Mouse (Mus musculus): Measurements from ENCODE around the gene Auts2. TPM values are rescaled to one million over a fixed set of nuclear protein-coding genes. Genes with fewer than 3 reads are reported as not detected.

The Auts2 gene
- polyA plus RNA-seq, 1 experiment from 2014 or later: 27.7 TPM

DNA sequence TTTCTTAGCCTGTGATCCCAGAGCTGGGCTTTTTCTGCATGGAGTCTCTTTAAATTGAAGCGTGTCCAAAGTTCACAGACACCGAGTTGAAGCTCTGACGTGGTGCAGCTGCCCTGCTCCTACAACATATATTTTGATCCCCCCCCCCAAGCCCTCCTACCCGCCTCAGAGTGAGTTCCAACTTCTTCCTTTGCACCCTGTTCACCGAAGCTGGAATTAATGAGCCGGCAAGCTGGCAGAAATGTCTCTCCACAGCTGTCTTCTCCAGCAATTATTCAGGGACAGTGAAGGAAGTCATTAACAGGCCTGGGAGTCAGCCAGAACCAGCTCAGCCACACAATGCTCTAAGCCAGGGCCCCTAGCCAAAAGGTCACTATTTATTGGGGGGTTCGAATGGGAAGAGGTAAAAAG lies 174.5 kb downstream of the Auts2 start:
- ATAC-seq (replicated peaks; ENCODE audit: low FRiP score): peak; percentile 86
- 2% methylated on average over 7 of the region's 7 CpGs for WGBS

DNA sequence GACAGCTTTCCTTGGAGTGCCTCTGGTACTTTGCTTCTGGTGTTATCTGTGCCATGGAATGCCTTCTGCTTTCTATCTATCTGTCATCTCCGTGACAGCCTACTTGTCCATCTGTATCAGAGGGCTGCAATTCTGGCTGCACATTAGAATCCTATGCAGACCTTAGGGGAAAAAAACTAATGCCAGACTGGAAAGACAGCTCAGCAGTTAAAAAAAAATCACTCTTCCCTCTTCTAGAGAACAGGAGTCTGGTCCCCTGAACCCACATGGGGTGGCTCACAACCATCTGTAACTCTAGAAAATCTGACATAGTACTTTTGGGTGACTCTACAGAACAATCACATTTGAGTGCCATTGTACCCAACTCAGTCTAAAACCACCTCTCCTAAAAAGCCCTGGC lies 181.9 kb downstream of the Auts2 start:
- Histone ChIP-seq H3K36me3 (no peaks in the 10 kb centered on the region), H3K4me3 (replicated peaks) (no peak overlapping the region), H3K27me3 (no peaks in the 10 kb centered on the region), H3K27ac (no peak overlapping the region), H3K9ac (no peak overlapping the region), H3K4me1 (peaks cover 12% of the 10 kb centered on the region), H3K4me2 (no peak overlapping the region), H3K9me3 (replicated peaks) (no peaks in the 10 kb centered on the region)
- ATAC-seq (replicated peaks; ENCODE audit: low FRiP score): no peak
- 70% methylated on average over 1 of the region's 1 CpGs for WGBS

More for the DNA sequence above, 174.5 kb downstream of the Auts2 start:
- Histone ChIP-seq H3K9me3 (replicated peaks) (no peaks in the 10 kb centered on the region), H3K27ac (peak overlapping the region; percentile 42), H3K36me3 (no peaks in the 10 kb centered on the region), H3K27me3 (no peaks in the 10 kb centered on the region), H3K9ac (no peak overlapping the region), H3K4me1 (peaks cover 40% of the 10 kb centered on the region), H3K4me3 (replicated peaks) (no peak overlapping the region), H3K4me2 (peak overlapping the region; percentile 23; the same call in 1 of the 2 replicates)

DNA sequence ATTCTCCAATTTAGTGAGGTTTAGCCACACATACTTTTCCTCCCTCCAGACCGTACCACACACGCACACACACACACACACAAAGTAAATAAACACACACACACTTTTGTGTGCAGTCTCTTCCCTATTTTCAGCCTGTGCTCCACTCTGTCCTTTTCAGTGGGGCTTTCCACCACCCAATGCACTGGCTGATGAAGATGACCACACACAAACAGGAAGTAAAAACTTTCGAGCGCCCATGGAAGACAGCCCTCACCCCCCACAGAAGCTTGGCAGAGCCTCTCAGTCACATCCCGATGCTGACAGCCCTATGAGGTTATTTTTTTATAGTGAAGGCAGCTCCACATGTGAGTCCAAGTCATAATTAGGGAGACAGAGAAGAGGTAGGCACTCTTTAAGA lies 185.4 kb downstream of the Auts2 start:
- H3K27ac ChIP-seq: no peak overlapping the region
- no peaks in the 10 kb centered on the region for H3K27me3 ChIP-seq
- no peak overlapping the region for H3K9ac ChIP-seq
- H3K9me3 ChIP-seq (replicated peaks): no peaks in the 10 kb centered on the region
- 57% methylated on average over 5 of the region's 5 CpGs for WGBS
- peaks cover 25% of the 10 kb centered on the region for H3K4me1 ChIP-seq
- H3K4me3 ChIP-seq (replicated peaks): no peak overlapping the region
- no peak for ATAC-seq (replicated peaks; ENCODE audit: low FRiP score)
- H3K36me3 ChIP-seq: no peaks in the 10 kb centered on the region
- H3K4me2 ChIP-seq: no peak overlapping the region

DNA sequence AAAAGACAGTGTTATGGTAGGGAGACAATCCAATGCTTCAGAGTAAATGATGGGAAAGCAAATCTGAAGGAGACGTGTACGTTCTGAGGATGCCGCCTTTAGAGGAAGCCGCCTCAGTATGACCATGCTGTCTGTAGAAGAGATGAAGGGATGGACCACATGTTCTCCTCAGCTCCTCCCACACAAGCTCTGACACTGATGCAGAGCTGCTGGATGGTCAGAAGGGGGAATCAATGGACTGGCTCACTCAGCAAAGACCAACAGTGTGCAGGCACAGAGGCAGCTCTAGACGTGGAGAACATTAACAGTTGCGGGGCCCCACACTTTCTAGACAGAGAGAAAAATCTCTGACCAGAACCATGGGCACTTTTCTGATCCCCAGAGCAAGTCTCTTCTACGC lies 187.2 kb downstream of the Auts2 start:
- no peaks in the 10 kb centered on the region for H3K27me3 ChIP-seq

DNA sequence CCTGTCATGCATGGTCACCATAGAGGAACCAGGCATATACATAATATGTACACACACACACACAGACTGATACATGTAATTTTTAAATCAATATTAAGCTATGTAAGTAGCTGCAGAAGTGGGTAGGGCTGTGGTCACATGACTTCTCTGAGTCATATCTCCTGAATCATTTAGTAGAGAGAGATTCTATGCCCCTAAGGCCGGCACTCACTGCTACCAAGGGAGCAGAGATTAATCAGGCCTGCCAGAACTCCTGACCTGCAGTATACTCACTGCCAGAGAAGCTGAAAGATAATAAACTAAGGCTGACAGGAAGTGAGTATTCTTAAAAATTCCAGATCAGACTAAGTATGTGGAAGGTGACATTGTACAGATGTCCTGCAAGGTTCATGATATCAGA lies 190.7 kb downstream of the Auts2 start:
- peaks cover 27% of the 10 kb centered on the region for H3K4me1 ChIP-seq
- no peak overlapping the region for H3K9ac ChIP-seq
- no peak; the same call in 1 of the 2 replicates for ATAC-seq (replicated peaks; ENCODE audit: low FRiP score)
- no peaks in the 10 kb centered on the region for H3K36me3 ChIP-seq
- no peak overlapping the region for H3K4me2 ChIP-seq
- no peaks in the 10 kb centered on the region for H3K27me3 ChIP-seq
- no peak overlapping the region for H3K4me3 ChIP-seq (replicated peaks)
- H3K9me3 ChIP-seq (replicated peaks): no peaks in the 10 kb centered on the region
- 18% methylated on average over 1 of the region's 1 CpGs for WGBS
- H3K27ac ChIP-seq: no peak overlapping the region

More for the DNA sequence above, 187.2 kb downstream of the Auts2 start:
- no peak overlapping the region for H3K27ac ChIP-seq
- H3K4me1 ChIP-seq: peaks cover 31% of the 10 kb centered on the region
- H3K36me3 ChIP-seq: no peaks in the 10 kb centered on the region
- WGBS: 65% methylated on average over 7 of the region's 7 CpGs
- H3K4me2 ChIP-seq: no peak overlapping the region
- H3K4me3 ChIP-seq (replicated peaks): no peak overlapping the region
- H3K9me3 ChIP-seq (replicated peaks): no peaks in the 10 kb centered on the region
- H3K9ac ChIP-seq: no peak overlapping the region
- no peak; the same call in 1 of the 2 replicates for ATAC-seq (replicated peaks; ENCODE audit: low FRiP score)

DNA sequence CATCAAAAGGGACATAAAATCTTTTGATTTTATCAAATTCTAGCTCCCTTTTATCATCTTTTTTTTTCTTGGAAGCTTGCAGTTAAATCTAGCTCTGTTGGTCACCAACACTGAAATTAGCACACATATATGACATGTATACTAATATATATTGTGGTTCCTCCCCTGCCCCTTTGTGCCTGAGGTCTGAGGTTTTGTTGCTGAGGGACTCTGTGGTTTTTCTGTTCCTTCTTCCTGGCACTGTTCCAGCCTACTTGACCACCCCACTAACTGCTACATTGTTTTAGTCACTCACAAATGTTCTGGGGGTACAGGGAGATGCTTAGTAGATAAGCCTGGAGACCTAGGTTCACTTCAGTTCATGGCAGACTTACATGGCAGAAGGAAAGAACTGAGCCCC lies 192.0 kb downstream of the Auts2 start:
- Histone ChIP-seq H3K36me3 (no peaks in the 10 kb centered on the region), H3K9ac (no peak overlapping the region), H3K4me1 (peaks cover 23% of the 10 kb centered on the region), H3K27me3 (no peaks in the 10 kb centered on the region), H3K4me3 (replicated peaks) (no peak overlapping the region), H3K27ac (no peak overlapping the region), H3K9me3 (replicated peaks) (no peaks in the 10 kb centered on the region), H3K4me2 (no peak overlapping the region)
- ATAC-seq (replicated peaks; ENCODE audit: low FRiP score): no peak

DNA sequence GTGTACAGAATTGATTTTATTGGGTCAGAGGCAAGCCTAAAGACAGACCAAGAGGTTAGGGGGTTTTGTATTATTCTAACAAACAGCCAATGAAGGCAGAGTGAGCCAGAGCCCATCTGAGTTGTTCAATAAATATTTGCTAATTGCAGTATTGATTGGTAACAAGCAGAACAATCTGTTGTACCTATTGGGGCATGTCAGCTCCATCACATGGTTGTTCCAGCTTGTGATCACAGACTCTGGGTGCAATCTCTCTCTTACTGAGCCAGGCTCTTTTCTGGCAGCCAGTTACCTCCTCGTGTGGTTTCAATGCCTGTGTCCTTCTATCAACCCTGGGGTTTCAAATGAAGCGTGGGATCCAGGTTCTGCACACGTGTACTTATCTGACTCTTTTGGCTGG lies 201.8 kb downstream of the Auts2 start:
- Histone ChIP-seq H3K4me3 (replicated peaks) (no peak overlapping the region), H3K27ac (no peak overlapping the region), H3K9me3 (replicated peaks) (no peaks in the 10 kb centered on the region), H3K4me1 (peaks cover 24% of the 10 kb centered on the region; the same call in 1 of the 2 replicates), H3K36me3 (no peaks in the 10 kb centered on the region), H3K4me2 (no peak overlapping the region), H3K27me3 (no peaks in the 10 kb centered on the region), H3K9ac (no peak overlapping the region)
- 54% methylated on average over 3 of the region's 3 CpGs for WGBS
- no peak for ATAC-seq (replicated peaks; ENCODE audit: low FRiP score)

DNA sequence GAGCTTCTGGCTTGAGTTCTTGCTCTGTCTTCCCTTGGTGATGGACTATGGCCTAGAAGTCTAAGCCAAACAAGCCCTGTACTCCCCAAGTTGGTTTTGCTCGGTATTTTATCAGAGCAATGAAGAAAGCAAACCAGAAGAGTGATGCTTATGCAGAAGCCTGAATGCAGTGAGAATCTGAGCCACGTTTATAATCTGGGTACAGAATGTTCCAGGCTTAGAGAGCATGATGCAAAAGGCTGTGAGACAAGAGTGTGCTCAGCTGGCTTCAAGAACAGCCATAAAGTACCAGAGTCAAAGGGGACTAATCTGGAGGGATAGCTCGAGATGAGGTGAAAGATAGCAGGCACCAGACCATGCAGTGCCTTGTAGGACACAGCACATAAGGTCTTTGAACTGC lies 205.5 kb downstream of the Auts2 start:
- no peak overlapping the region for H3K27ac ChIP-seq
- H3K9me3 ChIP-seq (replicated peaks): no peaks in the 10 kb centered on the region
- H3K4me2 ChIP-seq: no peak overlapping the region
- no peak overlapping the region for H3K4me3 ChIP-seq (replicated peaks)
- no peaks in the 10 kb centered on the region for H3K27me3 ChIP-seq
- H3K36me3 ChIP-seq: no peaks in the 10 kb centered on the region
- ATAC-seq (replicated peaks; ENCODE audit: low FRiP score): no peak
- no peak overlapping the region for H3K9ac ChIP-seq
- WGBS: 52% methylated on average over 3 of the region's 3 CpGs
- peaks cover 38% of the 10 kb centered on the region for H3K4me1 ChIP-seq

DNA sequence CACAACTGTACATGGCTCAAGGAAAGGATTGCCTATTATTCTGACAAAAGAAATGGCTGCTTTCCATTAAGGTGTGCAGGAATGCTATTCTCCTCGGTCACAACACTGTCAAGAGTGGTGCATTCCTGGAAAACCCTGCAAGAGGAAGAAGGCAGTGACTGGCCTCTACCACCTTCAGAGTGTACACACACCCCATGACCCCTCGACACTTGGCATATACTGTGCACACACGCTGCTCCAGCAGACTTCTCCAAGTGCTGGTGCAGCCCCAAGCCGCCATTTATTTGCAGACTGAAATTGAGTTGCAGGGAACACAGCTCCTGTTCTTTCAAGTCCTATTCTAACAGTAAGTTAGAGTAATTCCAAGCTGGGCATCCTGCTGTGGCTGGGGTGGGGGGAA lies 207.4 kb downstream of the Auts2 start:
- H3K9me3 ChIP-seq (replicated peaks): no peaks in the 10 kb centered on the region
- no peak overlapping the region for H3K27ac ChIP-seq
- peaks cover 39% of the 10 kb centered on the region for H3K4me1 ChIP-seq
- H3K4me3 ChIP-seq (replicated peaks): no peak overlapping the region
- no peaks in the 10 kb centered on the region for H3K27me3 ChIP-seq
- H3K36me3 ChIP-seq: no peaks in the 10 kb centered on the region
- no peak for ATAC-seq (replicated peaks; ENCODE audit: low FRiP score)
- no peak overlapping the region for H3K9ac ChIP-seq
- 66% methylated on average over 4 of the region's 4 CpGs for WGBS
- H3K4me2 ChIP-seq: no peak overlapping the region

DNA sequence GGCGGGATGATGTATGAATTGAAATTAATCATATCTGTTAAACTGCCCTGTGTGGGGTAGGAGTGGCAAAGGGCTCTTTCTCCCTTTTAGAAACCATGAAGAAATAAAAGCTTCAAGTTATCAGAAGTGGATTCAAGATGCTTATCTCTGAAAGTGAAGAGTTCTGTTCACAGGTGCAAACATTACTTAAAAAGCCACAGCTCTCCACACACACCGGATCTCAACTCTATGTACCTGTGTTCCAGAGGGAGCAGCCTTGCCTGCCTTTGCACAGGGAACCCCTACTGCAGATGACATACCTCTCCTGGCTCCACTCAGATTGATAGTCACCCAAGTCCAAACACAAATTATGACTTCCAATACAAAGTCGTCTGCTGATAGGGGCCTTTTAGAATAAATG lies 208.3 kb downstream of the Auts2 start:
- ATAC-seq (replicated peaks; ENCODE audit: low FRiP score): no peak
- Histone ChIP-seq H3K4me2 (no peak overlapping the region), H3K9ac (no peak overlapping the region), H3K27me3 (no peaks in the 10 kb centered on the region), H3K4me1 (peaks cover 44% of the 10 kb centered on the region), H3K27ac (no peak overlapping the region), H3K36me3 (no peaks in the 10 kb centered on the region), H3K4me3 (replicated peaks) (no peak overlapping the region), H3K9me3 (replicated peaks) (no peaks in the 10 kb centered on the region)
- WGBS: 75% methylated on average over 3 of the region's 3 CpGs

DNA sequence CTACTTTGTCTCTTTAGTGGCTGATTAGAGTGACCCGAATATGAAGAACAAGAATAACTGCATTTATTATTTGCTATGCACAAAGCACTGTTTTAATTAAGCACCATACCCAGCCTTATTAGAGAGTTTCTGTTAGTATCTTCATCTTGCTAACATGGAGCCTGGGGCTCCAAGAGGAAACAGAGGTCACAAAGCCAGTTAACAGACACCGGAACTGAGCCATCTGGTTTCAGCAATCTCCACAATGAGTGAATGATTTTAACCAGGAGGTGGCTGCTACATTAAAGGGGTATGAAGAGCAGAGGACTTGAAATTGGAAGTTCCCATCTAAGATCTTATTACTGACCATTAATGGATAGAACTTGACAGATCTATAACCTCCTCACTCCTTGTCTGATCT lies 209.4 kb downstream of the Auts2 start:
- WGBS: 57% methylated on average over 2 of the region's 2 CpGs
- Histone ChIP-seq H3K4me2 (no peak overlapping the region), H3K9me3 (replicated peaks) (no peaks in the 10 kb centered on the region), H3K4me3 (replicated peaks) (no peak overlapping the region), H3K27me3 (no peaks in the 10 kb centered on the region), H3K9ac (no peak overlapping the region), H3K4me1 (peaks cover 50% of the 10 kb centered on the region), H3K27ac (no peak overlapping the region), H3K36me3 (no peaks in the 10 kb centered on the region)
- ATAC-seq (replicated peaks; ENCODE audit: low FRiP score): no peak

DNA sequence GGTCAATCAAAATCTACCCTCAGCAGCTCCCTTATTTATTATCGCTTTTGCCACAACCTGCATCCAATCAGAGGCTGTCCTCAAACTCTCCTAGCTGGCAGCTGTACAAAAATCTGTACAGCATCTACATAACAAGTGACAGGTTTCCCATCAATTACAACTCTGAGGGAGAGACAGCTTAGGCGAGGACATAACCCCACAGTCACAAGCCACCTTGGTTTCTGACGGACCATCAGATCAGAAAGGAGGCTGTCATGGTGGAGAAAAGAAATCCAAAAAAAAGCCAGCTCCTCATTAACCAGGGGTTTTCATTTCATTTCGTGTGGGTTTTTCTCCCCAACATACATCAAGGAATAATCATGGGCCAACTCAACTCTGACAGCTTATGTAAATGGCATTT lies 210.6 kb downstream of the Auts2 start:
- Histone ChIP-seq H3K4me3 (replicated peaks) (no peak overlapping the region), H3K36me3 (no peaks in the 10 kb centered on the region), H3K27ac (no peak overlapping the region), H3K4me2 (no peak overlapping the region), H3K9me3 (replicated peaks) (no peaks in the 10 kb centered on the region), H3K4me1 (peaks cover 48% of the 10 kb centered on the region), H3K27me3 (no peaks in the 10 kb centered on the region), H3K9ac (no peak overlapping the region)
- 64% methylated on average over 4 of the region's 4 CpGs for WGBS
- no peak for ATAC-seq (replicated peaks; ENCODE audit: low FRiP score)

DNA sequence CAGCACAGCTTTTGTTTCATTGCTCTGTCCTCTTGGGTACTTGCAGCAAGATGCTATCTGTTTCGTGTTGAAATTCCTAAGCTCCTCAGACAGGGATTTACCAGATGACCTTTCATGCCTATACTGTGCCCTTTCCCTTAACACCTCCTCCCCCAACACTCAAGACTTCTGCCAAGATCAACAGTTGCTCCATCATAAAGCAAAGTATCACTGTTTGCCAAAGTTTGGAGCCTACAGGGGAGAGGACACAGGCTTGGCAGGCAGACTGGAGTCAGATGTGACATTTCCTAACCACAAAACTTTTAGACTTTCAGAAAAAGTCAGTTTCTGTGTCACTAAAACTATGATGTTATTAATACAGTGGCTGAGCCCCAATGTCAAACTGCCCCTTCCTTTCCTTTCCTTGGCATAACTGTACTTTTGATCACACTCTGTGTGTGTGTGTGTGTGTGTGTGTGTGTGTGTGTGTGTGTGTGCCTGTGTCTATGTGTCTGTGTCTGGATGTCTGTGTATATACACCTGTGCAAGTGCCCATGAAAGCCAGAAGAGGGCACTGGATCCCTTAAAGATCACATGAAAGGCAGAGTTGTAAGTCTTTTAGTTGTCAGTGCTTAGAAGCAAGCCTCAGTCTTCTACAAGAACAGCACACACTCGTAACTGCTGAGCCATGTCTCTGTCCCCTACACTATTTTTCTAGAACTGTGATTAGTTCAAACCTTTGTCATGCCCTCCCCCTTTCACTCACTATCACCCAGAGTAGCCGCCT lies 213.8 kb downstream of the Auts2 start:
- Histone ChIP-seq H3K27ac (no peak overlapping the region), H3K4me2 (no peak overlapping the region), H3K9me3 (replicated peaks) (no peaks in the 10 kb centered on the region), H3K27me3 (no peaks in the 10 kb centered on the region), H3K4me1 (peaks cover 34% of the 10 kb centered on the region), H3K9ac (no peak overlapping the region), H3K36me3 (no peaks in the 10 kb centered on the region), H3K4me3 (replicated peaks) (no peak overlapping the region)
- ATAC-seq (replicated peaks; ENCODE audit: low FRiP score): no peak; the same call in 1 of the 2 replicates
- WGBS: 46% methylated on average over 3 of the region's 3 CpGs
